Mouse (Mus musculus): ENCODE results near the gene Slc39a9.
A peak's percentile ranks its signal among the peaks of the same experiment; 100 is the strongest.

Gene Slc39a9

GRCm38 (mm10) chr12:80715915-80716314 is 72.2 kb downstream of the Slc39a9 start:
- no peak for DNase-seq (ENCODE audit: low read depth in 2 of 2, low spot score in 2 of 2)

GRCm38 (mm10) chr12:80719141-80719540 is 75.5 kb downstream of the Slc39a9 start:
- no peak for DNase-seq (ENCODE audit: low read depth in 2 of 2, low spot score in 2 of 2)

GRCm38 (mm10) chr12:80720507-80720906 is 76.8 kb downstream of the Slc39a9 start:
- no peak for DNase-seq (ENCODE audit: low read depth in 2 of 2, low spot score in 2 of 2)

GRCm38 (mm10) chr12:80721458-80721857 is 77.8 kb downstream of the Slc39a9 start:
- DNase-seq (ENCODE audit: low read depth in 2 of 2, low spot score in 2 of 2), result no peak

- peak; percentile 69 to 75 for DNase-seq (ENCODE audit: low read depth in 2 of 2, low spot score in 2 of 2)
These were observed 81.3 kb downstream of the Slc39a9 start for GRCm38 (mm10) chr12:80724853-80725559.

- no peak for DNase-seq (ENCODE audit: low read depth in 2 of 2, low spot score in 2 of 2)
These were observed 84.5 kb downstream of the Slc39a9 start for GRCm38 (mm10) chr12:80728207-80728606.

- DNase-seq (ENCODE audit: low read depth in 2 of 2, low spot score in 2 of 2), result no peak
These were observed 85.1 kb downstream of the Slc39a9 start for GRCm38 (mm10) chr12:80728814-80729213.

- DNase-seq (ENCODE audit: low read depth in 2 of 2, low spot score in 2 of 2), result no peak
These were observed 86.3 kb downstream of the Slc39a9 start for GRCm38 (mm10) chr12:80729758-80730530.

GRCm38 (mm10) chr12:80730567-80730966 is 86.9 kb downstream of the Slc39a9 start:
- no peak for DNase-seq (ENCODE audit: low read depth in 2 of 2, low spot score in 2 of 2)

Data from CD8-positive naive resting alpha-beta T cell, adult 2 months (primary cell).